Mouse (Mus musculus): ENCODE results near the gene Dhx57.
"Not testable (repeated sequence)": the region's sequence is repeated elsewhere in the genome, so short reads cannot be mapped to it uniquely, and the experiment has no call there.

The Dhx57 gene

DNA sequence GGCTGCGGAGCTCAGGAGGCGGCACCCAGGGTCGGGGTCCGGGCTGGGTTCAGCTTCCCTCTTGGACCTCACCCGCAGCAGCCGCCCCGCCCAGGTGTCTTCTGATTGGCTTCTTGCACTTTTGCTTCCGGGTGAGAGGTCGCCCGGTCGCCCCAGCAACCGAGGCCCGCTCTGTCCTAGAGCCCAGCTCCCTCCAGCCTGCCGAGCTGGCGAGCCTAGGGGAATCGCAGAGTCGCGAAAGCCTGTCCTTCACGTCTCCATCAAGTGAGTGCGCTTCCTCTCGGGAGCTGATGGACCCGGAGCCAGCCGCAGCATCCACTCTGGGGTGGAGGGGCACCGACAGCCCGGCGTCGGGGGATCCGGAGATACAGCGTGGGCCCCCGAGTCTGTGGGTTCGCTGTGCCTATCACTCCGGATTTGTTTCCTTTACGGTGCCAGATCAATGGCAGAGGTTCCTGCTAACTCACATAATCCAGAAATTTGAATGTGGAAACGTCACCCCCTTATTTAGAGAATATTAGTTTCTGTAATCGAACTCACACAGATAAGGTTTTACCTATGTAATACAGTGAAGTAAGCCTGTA, at the start of gene Dhx57, which contains the start of gene Morn2:
TSS of gene Dhx57 (minus strand) at position 403 of the 584 bp plus-strand sequence.
TSS of gene Morn2 (plus strand) at position 130 of the 584 bp plus-strand sequence.
- DNase-seq: peak; percentile 97

DNA sequence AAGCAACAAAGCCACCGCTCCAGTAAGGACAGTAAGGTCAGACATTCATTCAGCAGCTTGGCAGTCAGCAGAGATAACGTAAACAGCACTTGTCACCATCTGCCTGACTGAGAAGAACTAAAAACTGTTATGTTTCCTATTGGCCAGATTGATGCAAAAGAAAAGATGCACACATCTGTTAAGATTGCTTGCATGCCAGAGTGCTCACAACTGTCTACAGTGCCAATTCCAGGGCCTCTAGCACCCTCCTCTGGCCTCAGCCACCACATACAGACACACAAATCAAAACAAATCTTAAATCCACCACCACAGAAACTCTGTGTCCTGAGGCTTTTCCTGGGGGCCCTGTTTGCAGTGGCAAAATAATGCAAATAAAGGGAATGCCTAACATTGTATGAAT, 42.1 kb upstream of the Dhx57 start:
- no peak for DNase-seq

DNA sequence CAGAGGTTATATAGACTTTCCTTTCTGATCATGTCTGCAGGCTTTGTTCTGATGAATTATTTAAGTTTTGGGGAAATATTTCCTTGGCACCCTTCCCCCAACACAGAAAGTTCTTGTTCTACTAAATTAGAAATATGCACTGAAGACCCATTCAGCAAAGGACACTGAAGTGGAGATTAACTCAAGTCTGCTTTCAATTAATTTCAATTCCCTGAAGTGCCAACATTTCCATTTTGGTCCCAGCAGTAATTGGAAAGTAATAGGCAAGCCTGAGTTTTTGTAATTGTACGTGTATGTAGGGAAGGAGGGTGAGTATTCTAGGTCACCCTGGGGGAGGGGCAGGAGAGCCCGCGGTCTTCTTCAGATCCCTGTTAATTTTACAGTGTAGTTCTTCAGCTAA, 36.2 kb upstream of the Dhx57 start:
- DNase-seq: no peak

DNA sequence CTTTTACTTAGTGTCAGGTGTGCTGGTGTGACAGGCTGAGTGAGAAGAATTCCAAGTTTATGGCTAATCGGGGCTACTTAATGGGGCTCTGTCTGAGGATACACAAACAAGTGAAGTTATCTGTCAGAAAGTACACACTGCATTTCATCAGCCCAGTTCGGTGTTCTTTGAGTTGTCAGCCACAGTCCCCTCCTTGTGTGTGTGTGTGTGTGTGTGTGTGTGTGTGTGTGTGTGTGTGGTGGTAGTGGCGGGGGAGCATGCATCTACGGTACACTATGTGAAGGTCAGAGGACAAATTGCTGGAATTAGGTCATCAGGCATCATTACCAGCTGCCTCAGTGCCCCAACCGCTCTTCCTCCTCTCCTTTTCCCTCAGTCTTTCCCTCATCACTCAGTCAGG, 35.2 kb upstream of the Dhx57 start:
- no peak for DNase-seq

DNA sequence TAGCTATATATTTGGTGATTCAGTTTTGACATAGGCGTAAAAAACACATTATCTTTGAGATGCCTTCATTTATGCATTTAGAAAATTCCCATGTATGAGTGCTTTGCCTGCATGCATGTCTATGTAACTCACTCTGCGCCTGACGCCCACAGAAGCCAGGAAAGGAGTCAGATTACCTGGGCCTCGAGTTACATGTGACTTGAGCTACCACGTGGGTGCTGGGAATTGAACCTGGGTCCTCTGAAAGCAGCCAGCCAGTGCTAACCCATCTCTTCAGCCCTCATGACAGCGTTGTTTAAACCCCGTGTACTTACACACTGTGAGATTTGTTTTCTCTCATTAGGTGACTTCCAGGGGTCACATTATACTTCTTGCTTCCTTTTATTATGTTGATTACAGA, 34.2 kb upstream of the Dhx57 start:
- no peak for DNase-seq

DNA sequence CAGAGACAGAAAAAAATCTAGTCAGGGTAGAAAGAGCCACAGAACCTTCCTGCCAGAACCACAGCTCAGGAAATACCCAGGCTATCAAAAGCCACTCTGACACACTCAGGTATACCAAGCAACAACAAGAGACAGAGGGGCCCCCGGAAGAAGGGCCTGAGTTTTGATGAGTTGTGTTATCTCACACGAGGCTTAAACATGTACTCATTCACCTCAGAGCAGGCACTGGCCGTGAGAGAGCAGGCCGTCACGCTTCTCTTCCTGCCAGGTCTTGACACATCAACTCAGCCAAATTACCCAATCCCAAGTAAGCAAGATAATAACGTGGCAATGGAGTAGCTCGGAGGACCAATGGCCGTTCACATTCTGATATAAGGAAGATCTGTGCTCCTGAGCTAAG, 33.4 kb upstream of the Dhx57 start:
- DNase-seq: no peak

DNA sequence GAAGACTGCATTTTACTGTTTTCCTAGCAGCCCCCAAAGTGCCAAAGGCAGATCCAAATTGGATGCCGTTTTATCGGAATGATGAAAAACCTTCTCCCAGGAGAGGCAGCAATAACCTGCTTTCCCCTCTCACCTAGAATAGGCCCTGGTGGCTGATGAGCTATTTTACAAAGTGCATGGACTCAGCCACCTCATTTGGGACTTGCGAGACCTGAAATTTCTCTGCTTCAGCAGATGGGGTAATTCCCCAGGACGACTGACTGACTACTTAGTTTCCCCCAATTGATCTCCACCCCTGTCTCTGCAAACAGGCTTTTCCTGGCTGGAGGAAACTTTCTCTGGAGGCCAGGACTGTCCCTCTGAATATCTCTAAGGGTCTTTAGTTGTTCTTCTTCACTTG, 32.7 kb upstream of the Dhx57 start:
- no peak for DNase-seq

DNA sequence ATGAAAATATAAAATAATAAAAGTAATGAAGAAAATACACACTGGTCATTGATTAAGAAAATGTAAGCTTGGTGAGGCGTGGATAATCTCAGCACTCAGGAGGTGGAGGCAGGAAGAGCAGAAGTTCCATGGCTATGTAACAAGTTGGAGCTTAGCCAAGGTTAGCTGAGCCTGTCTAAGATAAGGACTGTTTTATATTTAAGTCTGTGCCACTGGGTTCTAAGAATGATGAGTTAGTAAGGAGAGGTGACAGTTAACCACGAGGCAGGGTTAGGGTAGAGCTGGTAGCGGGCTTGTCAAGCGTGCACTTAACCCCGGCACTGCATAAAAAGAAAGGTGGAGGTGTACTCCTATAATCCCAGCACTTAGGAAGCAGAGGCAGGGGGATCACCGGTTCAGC, 32.0 kb upstream of the Dhx57 start:
- no peak for DNase-seq

DNA sequence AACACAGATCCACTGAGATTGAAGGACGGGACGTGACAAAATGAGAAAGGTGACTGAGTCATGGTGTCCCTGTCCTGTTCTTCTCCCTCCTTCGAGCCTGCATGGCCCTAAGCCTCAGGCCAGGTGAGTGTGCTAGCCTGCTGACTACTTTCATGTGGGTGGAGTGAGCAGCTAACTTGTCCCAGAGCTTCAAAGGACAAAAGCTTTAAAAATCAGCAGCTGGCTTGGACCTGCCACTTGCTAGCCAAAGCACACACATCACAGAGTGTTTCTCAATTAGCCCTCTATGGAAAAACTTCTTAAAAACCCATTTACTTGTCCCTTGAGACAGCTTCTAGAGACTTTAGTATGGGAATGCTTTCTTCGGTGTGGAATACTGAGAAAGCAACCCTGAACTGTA, 22.1 kb upstream of the Dhx57 start:
- no peak for DNase-seq

DNA sequence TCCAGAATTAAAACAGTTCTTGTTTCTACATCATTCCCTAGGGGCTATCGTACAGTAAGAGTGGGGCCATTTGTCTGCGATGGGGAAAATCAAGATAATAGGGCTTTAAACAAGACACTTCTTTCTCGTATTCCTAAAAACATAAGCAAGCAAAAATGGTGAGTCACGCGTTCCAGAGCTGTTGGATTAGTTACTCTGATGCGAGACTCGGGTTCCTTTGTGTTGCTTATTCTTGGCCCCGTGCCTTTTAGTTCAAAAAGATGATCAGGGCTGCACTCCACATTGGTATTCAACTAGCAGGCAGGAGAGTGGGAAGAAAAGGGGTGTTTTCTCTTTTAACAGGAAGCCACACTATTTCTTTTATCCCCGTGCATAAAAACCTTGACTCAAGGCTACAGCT, 21.5 kb upstream of the Dhx57 start:
- no peak for DNase-seq

DNA sequence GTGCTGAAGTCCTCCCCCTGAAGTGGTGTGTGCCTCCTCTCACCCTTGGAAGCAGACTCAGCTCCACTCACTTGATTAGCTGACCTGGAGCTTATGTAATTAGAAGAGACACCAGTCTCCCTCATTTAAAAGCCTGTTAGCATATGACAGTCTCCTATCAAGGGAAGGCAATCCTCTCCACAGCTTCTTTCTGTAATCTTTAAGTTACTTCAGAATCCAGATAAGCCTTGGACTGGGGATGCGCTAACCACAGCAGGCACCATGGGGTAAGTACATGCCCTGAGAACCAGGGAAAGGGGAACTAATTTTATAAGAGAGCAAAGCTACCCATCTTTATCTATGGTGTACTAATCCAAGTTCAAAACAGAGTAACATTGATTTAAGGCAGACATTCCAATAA, 17.0 kb upstream of the Dhx57 start, which contains the start of gene Arhgef33:
TSS of gene Arhgef33 (plus strand) at position 157 of the 400 bp plus-strand sequence.
- no peak for DNase-seq

DNA sequence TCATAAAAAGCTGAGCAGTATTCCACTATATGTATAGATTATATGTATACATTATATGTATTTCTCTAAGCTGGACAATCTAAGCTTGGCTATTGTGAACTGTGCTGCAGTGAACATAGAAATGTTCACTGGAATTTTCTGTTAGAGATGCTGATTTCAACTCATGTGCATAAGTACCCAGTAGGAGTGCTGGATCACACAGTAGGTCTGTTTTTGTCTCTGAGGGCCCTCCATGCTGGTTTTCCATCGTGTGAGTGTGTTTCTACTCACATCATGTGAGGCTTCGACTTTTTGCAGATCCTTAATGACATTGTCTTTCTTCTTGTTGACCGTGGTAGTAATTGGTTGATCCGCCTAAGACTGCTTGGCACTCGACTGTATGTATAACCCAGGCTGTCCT, 8.6 kb upstream of the Dhx57 start:
- DNase-seq: no peak

DNA sequence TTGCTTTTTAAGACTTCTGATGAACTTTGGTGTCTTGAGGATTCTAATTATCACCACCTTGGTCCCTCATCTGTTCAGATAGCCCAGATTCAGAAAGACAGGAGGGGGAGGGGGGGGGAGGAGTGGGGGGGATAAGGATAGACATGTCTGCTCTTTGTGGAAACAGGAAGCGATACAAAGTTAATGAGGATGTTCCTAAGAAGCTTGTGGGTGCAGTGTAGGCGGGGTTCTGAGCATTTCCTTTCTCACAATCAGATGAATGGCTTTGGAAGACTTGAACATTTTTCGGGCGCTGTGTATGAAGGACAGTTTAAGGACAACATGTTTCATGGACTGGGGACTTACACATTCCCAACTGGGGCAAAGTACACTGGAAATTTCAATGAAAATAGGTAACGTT, 5.0 kb upstream of the Dhx57 start:
- no peak for DNase-seq

DNA sequence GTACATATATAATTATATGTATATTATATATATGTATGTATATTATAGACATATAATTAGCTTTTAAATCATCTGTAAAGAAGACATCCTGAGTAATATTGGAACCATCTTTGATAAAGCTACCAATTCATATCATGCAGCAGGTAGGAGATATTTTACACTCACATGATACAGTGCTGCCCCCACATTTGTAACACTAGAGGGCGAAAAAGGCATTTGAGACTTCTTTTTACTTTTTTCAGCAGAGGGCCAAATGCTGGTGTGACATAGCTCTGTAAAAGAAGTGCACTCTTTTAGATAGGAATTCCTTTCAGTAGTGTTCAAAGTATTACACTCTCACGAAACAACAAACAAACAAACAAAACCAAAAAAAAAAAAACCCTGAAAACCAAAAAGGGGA, 872 bp upstream of the Dhx57 start:
- peak; percentile 23 for DNase-seq

DNA sequence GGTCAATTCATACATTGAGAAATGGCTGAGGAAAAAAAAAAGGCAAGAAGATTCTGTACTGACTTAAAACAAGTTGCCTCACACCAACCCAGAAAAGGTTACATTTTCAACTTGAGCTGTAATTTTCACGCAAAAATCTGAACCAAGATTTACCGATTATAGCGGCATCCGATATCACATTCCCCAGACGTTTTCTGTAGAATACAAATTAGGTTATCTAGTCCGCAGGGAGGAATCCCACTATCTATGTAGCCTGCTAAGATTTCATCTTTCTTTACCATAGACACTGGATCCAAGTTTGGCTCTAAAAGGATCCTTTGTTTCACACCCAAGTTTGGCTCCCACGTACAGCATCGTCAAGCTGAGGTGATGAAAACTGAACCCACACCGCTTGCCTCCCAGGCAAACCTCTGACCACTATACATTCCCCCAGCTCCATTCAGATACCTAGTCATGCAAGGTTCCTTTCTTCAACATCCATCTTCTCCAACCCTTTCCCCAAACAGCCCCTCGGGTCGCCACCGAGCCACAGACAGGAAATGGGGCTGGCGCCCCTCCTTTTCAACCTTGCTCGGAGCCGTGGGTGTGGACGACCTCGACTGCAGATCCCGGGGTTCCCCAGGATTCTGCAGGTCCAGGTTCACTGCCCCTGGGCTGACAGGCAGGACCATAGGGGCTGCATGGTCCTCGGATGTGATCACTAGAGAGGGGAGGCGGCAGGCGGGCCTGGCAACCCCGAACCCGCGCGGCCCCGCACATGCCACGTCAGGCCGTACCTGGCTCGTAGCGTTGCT, 799 bp downstream of the Dhx57 start:
- no peak for DNase-seq

DNA sequence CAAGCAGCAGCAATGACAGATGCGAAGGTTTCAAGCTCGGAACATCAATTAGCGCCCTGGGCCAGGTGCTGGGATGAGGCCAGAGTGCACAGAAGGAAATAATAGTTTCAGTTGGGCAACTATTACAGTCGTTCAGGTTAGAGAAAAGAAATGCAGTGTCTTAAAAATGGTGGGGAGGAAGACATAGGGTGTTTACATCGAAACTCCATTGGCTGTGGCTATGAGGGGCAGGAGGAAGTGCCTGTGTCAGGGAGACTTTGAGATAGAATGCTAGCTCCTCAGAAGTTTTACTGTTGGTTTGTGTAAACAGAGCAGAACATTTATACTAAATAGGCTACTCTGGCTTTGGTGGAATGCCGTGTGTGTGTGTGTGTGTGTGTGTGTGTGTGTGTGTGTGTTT, 2.3 kb downstream of the Dhx57 start:
- DNase-seq: no peak

DNA sequence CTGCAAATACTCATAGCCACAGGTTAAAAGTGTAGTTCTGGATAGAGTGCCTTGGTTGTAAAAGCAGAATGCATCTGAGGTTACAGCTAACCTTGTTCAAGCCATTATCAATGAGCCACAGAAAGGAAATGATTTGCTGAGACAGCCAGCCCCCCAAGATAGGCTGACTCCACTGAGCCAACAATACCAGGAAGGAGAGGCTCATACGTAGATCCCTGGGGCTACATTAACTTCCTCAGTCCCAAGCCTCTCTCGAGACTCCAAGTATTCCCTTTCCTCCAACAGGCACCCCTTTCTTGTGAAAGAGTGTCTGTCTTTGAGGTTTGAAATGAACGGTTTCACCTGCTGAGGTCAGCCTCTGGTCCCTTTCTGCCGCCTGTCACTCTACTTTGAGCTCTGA, 5.8 kb downstream of the Dhx57 start:
- DNase-seq: no peak

DNA sequence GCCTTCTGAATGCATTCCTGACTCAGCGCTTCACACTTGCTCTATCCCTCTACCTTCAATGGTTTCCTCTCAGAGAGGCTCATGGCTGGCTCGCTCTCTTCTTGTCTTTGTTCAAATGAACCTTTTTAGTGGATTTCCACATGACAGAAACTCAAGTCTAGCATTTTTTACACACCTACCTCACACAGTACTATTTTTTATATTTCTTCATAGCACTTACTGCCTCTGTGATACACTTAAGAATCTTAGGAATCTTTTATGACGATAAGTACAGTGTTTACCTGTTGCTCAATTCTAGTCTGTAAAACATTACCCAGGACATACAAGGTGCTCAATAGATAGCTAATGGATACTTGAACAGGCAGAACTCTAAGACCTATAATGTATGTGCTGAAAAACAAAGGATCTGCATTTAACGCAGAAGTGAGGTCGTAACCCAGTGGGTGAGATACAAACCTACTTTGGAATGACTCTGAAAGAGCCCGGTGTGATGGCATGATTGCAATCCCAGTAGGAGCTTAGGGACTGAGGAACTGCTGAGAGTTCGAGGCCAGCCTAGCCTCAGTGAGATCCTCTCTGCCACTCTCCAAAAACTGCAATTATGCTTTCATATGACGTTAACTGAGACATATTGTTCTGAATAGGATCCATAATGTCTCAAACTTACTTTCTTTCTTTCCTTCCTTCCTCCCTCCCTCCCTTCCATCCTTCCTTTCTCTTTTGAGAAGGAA, 10.8 kb downstream of the Dhx57 start:
- no peak for DNase-seq

DNA sequence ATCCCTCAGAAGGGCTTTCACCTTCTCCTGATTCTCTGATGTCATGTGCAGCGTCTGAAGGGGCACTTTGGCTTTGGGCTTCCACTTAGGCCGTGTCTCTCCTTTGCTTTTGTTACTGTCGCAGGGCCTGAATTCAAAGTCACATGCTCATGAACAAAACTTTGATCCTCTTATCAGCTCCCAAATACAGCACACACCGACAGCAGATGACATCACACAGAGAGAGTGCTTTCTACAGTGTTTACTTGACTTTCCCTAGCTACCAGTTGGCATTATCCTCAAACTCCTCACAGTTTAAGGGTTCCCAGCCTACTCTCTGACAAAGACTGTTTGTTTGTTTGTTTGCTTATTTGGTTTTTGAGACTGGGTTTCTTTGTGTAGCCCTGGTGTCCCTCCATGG, 12.0 kb downstream of the Dhx57 start:
- DNase-seq: no peak

DNA sequence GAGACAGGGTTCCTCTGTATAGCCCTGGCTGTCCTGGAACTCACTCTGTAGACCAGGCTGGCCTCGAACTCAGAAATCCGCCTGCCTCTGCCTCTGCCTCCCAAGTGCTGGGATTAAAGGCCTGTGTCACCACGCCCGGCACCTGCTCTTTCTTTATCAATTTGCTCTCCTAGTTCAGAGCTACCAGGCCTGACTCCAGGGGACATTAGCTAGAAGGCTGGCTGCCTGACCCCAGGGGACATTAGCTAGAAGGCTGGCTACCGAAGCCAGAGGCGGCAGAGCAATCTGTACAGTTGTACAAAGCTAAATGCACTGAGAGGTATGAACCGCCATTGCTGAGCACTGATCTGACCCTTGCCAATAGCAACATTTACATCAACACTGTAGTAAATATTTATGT, 19.7 kb downstream of the Dhx57 start:
- not testable (repeated sequence) for DNase-seq

DNA sequence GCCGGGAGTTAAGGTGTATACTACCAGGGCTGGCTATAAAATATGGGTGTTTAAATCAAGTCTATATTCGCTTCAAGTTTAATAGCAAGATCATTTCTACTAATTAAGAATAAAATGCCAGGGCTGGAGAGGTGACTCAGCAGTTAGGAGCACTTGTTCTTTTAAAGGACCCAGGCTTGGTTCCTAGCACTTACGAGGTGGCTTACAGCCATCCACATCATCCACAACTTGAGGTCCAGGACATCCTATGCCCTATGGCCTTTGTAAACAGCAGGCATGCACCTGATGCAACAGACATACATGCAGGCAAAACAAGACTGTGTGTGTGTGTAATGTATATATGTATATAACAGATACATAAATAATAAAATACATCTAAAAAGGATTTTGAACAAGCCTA, 22.1 kb downstream of the Dhx57 start:
- no peak for DNase-seq

DNA sequence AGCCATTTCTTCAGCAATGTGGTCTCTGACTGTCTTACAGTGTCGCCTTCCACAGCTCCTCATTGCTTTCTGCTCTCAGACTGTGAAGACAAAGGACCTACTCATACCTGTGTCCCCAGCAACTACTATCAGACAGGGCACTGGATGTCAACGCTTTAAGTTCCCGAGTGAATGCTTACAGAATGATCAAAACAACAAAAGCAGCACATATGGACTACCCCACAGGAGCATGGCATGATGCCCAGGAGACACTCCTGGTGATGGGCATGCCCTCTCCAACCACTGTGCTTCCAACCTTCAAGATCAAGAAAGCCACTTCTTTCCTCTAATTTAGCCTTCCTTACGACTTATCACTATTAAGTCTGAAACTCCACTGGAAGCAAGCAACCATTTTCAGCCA, 23.2 kb downstream of the Dhx57 start:
- DNase-seq: peak; percentile 70

DNA sequence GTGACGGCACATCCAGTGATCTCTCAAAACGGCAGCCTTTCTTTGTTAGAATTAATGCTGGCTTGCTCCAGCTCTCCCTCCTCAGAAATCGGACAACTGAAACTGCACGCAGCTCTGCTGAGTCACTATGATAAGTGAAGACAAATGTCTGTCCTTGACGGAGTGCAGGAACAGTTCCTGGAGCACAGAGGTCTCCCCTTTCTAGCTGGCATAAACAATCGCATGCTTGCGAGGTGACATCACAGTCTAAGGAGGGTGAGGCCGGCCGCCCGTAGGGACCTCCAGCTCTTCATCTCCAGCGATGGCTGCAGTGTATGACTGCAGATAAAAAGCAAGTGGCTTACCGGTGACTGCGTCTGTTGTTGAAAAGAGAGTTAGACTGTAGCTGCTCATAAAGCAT, 35.1 kb downstream of the Dhx57 start:
- DNase-seq: no peak

DNA sequence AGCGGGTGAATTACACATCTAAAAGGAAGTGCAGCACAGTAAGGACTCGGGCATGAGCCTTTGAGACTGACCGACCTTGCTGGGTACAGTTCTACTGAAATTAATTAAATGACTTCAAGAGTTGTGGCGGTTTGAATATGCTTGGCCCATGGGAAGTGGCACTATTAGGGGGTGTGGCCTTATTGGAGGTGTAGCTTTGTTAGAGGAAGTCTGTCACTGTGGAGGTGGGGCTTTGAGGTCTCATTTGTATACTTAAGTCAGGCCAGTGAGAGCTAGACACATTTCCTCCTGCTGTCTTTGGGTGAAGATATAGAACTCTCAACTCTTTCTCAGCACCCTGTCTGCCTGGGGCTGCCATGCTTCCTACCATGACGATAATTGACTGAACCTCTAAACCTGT, 35.9 kb downstream of the Dhx57 start:
- no peak for DNase-seq

All from cerebellum, adult 9-11 months (tissue).